Mouse (Mus musculus): ENCODE measurements around the gene Gm5134.
"Not testable (repeated sequence)": the region's sequence is repeated elsewhere in the genome, so short reads cannot be mapped to it uniquely, and the experiment has no call there.

Gm5134 gene

GRCm38 (mm10) chr10:75994531-75995210, 40.4 kb downstream of the Gm5134 start:
- not testable (repeated sequence) for DNase-seq (ENCODE audit: low read depth, low spot score)

DNA sequence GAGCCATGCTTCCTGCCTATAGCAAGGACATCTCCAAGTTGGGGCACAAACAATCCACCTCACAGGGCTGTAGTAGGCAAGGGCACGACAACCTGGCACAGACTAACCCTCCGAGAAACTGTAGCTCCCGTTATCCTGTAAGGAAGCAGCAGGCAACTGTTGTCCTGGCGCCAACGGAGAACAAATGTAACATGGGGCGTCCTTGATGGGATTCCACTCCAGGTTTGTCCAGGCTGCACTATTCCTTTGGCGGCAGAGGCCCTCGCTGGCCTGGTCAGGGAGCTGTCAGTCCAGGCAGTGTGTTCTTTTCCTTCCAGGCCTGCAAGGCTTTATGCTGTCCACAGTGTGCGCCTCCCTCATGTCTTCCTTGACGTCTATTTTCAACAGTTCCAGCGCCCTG, 41.1 kb downstream of the Gm5134 start:
- DNase-seq (ENCODE audit: low read depth, low spot score) = no peak

- DNase-seq (ENCODE audit: low read depth, low spot score) = no peak
These were observed 42.0 kb downstream of the Gm5134 start for GRCm38 (mm10) chr10:75996315-75996714.

GRCm38 (mm10) chr10:76001160-76001559, 46.8 kb downstream of the Gm5134 start:
- DNase-seq (ENCODE audit: low read depth, low spot score) = no peak

GRCm38 (mm10) chr10:76002101-76002521, 47.8 kb downstream of the Gm5134 start:
- DNase-seq (ENCODE audit: low read depth, low spot score) = no peak

DNA sequence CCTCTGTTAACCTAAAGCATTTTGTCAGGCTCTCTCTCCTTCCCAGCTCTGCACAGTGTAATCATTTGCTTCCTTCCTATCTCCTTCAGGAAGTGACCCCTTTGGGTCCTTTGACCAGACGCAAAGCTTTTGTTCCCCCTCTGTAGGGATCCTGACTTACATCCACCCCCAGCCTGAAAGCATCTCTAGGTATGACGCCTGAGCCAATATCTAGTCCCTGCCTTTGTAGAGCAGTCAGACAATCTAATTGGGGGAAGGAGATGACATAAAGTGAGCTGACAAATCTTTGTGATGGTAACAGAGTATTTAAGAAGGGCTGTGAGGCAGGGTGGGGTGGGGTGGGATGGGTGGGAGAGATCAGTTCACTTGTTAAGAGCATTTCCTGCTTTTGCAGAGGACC, 48.3 kb downstream of the Gm5134 start:
- no peak for DNase-seq (ENCODE audit: low read depth, low spot score)

- no peak for DNase-seq (ENCODE audit: low read depth, low spot score)
These were observed 48.9 kb downstream of the Gm5134 start for GRCm38 (mm10) chr10:76003221-76003620.

DNA sequence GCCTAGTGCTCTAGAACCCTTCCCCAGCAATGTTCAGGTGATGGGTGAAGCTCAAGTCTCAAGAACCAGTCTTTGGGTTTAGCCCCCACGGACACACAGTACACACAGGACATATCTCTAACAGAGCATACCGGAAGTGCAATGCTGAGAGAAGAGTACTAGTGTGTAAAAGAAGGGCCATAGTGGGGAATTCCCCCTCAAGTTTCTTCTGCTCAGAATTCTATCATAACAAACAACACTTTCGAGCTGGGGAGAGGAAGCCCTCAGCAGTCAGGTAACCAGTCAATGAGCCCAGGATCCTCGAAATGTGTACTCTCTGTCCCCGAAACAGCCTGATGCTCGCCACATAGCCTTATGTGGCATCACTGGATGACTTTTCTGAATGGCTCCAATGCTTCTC, 52.1 kb downstream of the Gm5134 start:
- no peak for DNase-seq (ENCODE audit: low read depth, low spot score)

- no peak for DNase-seq (ENCODE audit: low read depth, low spot score)
These were observed 55.5 kb downstream of the Gm5134 start for GRCm38 (mm10) chr10:76009812-76010211.

GRCm38 (mm10) chr10:76012922-76013321, 58.6 kb downstream of the Gm5134 start:
- DNase-seq (ENCODE audit: low read depth, low spot score) = no peak

GRCm38 (mm10) chr10:76016886-76017285, 62.6 kb downstream of the Gm5134 start:
- no peak for DNase-seq (ENCODE audit: low read depth, low spot score)

- no peak for DNase-seq (ENCODE audit: low read depth, low spot score)
These were observed 67.4 kb downstream of the Gm5134 start for GRCm38 (mm10) chr10:76021728-76022127.

GRCm38 (mm10) chr10:76023921-76024320, 69.6 kb downstream of the Gm5134 start:
- DNase-seq (ENCODE audit: low read depth, low spot score) = no peak

DNA sequence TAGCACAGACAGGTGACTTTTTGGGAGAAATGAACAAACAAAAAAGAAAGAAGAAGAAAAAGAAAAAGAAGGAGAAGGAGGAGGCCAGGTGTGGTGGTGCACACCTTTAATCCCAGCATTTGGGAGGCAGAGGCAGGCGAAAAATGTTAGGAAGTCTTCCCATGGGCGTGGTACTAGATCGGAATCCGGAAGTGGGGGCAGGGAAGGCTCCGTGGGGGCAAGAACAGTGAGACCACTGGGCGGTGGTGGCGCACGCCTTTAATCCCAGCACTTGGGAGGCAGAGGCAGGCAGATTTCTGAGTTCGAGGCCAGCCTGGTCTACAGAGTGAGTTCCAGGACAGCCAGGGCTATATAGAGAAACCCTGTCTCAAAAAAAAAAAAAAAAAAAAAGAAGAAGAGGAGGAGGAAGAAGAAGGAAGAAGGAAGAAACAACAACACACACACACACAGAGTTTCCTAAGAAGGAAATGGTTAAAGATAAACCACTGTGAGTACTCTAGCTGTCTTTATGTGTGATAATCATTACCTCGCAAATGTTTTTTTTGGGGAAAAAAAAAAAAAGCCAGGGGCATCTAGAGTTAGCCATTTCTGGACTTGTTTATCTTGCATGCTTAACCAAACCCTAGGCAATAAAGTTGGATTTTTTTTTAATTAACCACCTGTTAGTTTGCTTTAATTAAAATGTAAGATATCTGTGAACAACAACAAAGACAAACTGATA, 71.3 kb downstream of the Gm5134 start:
- DNase-seq (ENCODE audit: low read depth, low spot score) = no peak

DNA sequence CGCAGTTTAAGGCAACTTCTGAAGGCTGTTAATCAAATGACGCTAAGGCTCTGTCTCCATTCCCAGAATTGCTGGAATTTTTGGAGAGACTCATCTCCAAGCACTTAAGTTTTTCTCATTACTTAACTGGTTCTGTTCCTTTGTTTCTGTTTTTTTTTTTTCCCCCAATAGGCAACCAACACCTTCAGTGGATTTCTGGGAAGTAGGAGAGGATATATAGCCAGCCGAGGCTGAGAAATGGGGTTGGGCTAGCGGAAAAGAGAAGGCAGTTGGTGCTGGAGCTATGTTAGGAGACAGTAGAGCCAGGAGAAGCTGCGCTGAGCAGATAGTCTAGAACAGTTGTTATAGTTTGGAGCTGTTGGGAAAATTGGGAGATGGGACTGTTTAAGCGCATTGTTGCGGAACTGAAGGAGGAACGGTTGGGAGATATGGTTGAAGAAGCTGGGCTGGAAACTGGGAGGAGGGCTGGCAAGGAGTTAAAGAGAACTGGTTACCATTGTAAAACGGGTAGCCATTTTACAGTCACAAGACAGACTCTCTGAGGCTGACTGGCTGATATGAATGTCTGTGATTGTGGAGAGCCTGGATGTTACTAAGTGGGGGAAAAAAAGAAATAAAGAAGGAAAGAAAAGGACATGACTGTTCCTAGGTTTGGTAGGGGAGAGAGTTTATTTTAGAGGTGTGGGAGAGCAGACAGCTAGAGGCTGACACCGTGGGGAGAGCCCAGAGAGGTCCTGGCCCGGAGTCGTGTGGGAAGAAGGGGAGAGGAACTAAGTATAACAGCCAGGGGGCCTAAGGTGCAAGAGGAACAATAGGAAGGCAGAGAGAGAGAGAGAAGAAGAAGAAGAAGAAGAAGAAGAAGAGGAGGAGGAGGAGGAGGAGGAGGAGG, 73.1 kb downstream of the Gm5134 start:
- no peak for DNase-seq (ENCODE audit: low read depth, low spot score)

DNA sequence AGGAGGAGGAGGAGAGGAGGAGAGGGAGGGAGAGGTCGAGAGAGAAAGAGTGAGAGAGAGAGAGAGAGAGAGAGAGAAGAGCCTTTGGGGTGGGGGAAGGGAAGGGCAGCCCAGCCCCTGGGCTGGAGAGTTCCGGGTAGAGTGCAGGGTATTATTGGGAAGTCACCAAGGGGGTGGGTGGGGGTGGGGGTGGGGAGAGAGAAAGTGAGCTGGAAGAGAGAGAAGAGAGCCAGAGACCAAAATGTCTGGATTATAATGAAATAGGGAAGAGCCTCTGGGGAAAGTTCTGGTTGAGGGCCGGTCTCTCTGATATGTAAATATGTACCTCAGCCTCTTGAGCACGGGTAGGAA, 73.7 kb downstream of the Gm5134 start:
- DNase-seq (ENCODE audit: low read depth, low spot score) = no peak

DNA sequence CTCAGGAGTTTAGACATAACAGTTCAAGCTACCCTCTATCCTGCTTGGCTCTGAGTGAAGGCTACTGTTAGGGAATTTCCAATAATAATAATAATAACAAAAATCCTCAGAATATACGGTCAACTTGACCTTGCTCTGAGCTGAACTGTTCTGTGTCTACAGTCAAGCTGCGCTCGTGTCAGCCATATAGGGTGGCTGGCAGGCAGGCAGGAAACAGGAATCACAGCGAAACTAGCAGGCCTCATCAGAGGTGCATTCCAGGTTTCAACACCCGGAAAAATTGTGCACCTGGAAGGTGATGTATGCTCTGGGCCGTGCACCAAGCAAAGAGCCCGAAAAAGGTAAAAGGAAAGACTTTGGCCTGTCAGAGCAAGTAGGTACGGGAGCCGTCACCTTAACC, 74.1 kb downstream of the Gm5134 start:
- DNase-seq (ENCODE audit: low read depth, low spot score) = no peak

DNA sequence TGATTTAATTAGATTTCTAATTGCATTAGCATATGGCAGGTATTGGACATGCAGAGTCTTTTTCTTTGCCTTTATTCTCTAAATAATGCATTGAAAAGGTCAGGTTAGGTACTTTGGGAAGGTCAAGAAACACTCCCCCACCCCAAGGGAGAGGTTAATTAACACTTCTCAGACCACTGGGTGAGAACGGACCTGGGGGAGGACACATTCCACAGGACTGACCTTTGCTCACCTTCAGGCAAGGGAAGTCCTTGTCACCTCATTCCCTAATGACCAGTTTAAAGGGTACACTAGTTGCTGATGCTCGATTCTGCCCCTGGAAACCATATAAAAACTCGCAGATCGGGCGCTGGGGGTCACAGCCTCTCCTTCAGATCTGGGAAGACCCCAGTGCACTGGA, 75.0 kb downstream of the Gm5134 start:
- DNase-seq (ENCODE audit: low read depth, low spot score) = no peak

GRCm38 (mm10) chr10:76030496-76030895, 76.2 kb downstream of the Gm5134 start:
- DNase-seq (ENCODE audit: low read depth, low spot score) = no peak

DNA sequence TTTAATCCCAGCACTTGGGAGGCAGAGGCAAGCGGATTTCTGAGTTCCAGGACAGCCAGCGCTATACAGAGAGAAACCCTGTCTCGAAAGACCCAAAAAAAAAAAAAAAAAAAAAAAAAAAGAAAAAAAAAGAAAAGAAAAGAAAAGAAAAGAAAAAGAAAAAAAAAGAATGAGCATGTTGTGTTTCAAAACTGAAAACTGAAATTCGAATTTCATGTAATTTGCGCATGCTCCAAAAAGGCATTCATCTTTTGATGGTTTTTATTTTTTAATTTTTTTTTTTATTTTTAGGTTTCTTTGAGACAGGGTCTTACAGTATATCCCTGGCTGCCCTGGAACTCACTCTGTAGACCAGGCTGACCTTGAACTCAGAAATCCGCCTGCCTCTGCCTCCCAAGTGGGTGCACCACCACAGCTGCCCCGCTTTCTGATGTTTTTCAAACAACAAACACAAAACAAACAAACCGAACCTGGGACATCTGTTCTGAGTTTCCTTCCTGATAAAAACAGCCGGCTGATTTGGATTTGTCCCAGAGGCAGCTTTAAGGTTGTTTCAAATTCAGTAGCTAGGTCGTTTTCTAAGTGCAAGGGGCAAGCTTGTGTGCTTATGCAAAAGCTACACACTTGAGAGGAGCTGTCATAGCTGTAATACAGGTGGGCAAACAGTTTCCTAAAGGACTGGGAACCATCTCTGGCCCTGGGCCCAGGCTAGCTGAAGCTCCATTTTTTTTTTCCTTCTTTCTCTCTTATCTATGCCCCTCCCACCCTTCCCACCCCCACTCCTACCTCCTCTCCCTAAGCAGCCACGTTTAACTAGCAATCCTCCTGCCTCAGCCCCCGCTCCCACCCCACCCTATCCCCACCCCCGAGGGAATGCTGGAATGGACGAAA, 77.4 kb downstream of the Gm5134 start:
- DNase-seq (ENCODE audit: low read depth, low spot score) = no peak

DNA sequence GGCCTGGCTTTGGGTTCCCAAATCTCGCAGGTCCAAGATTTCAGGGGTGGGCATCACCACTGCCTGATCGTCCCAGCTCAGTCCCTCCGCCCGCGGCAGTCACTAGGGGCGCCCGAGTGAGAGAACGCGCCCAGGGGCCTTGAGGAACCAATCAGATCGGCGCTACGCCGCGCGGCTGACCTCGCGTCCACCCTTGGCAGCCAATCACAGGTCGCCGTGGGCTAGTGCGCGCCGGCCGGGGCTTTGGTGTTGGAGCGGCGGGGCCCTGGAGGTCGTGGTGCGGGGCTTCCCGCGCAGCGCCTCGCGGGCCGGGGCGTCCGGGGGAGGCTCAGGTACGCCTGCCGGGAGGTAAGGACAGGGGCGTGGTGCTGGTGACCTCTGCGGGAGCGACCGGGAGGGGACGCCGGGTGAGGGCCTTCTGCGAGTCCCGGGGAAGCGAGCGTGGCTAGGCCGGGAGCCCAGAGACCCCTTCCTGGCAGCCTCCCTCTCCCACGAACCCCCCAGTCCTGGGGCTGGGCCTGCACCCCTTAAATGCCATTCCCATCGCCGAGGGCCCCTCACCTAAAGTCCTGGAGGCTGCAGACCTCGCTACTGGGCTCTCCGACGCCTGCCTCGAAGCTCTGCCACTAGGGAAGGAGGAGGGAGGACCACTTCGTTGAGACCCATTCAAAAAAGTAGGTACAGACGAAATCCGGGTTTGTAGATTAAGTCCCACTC, 78.2 kb downstream of the Gm5134 start, which contains the start of gene Zfp280b:
Gene Zfp280b (plus strand): TSS at position 249 of the 717 bp plus-strand sequence.
- DNase-seq (ENCODE audit: low read depth, low spot score) = peak; percentile 85

Measured in c-Kit-negative CD71-positive TER-119-positive erythroid progenitor cells, embryonic 14.5 days (primary cell).